Mouse (Mus musculus): ENCODE results near the gene Gstm5.

- TF ChIP-seq CTCF (IDR thresholded peaks at IDR 0.05; ENCODE audit: low read depth) (no peak), EP300 (IDR thresholded peaks at IDR 0.05; ENCODE audit: low read depth) (no peak)
Measured at GRCm38 (mm10) chr3:107941261-107941660, 45.6 kb downstream of the Gstm5 start.

Measured in liver, embryonic 14.5 days (tissue).